Mouse (Mus musculus) forebrain, embryonic 12.5 days (tissue): ENCODE measurements around the gene Prkag2. TPM values are rescaled to one million over a fixed set of nuclear protein-coding genes. Genes with fewer than 3 reads are reported as not detected.
A peak's percentile ranks its signal among the peaks of the same experiment; 100 is the strongest.

Experiments used
- ATAC-seq: fragments of 200-750 bp; cut with Nextera tagmentation; 2 replicates; pipeline ENCODE4 v1.8.0; 2017; ENCODE audit warnings: moderate TSS enrichment; ENCODE audit not compliant: low FRiP score
- H3K27ac ChIP-seq: fragments of 300-500 bp; sonication (generic); 2 replicates; pipeline ENCODE4 v1.5.1; 2016; ENCODE audit warnings: mild to moderate bottlenecking
- H3K27me3 ChIP-seq: fragments of 300-500 bp; sonication (generic); 2 replicates; pipeline ENCODE4 v1.6.1; 2016; ENCODE audit warnings: mild to moderate bottlenecking
- H3K36me3 ChIP-seq: fragments of 300-500 bp; sonication (generic); replicated peaks from 2 replicates; pipeline ENCODE4 v1.6.1; 2016; ENCODE audit warnings: mild to moderate bottlenecking
- H3K4me1 ChIP-seq: fragments of 300-500 bp; sonication (generic); 2 replicates; pipeline ENCODE4 v1.6.1; 2016
- H3K4me2 ChIP-seq: fragments of 300-500 bp; sonication (generic); 2 replicates; pipeline ENCODE4 v1.6.1; 2016; ENCODE audit warnings: mild to moderate bottlenecking, moderate library complexity
- H3K4me3 ChIP-seq: fragments of 300-500 bp; sonication (generic); replicated peaks from 2 replicates; pipeline ENCODE4 v1.5.1; 2016; ENCODE audit warnings: mild to moderate bottlenecking
- H3K9ac ChIP-seq: fragments of 300-500 bp; sonication (generic); 2 replicates; pipeline ENCODE4 v1.6.1; 2016; ENCODE audit warnings: mild to moderate bottlenecking
- H3K9me3 ChIP-seq: fragments of 300-500 bp; sonication (generic); 2 replicates; pipeline ENCODE4 v1.6.1; 2016
- WGBS: fragments of 180-500 bp; shearing (Covaris S2); methylation state at CpG from one replicate; pipeline ENCODE4 v1.1.7; 2016; 5-methylcytosine and 5-hydroxymethylcytosine counted together
- polyA plus RNA-seq: library from polyadenylated mRNA; unstranded; fragments of >200 nt; fragmentation: Nextera tagmentation; extraction: Ambion mirVana; gene quantifications from 2 replicates; pipeline ENCODE4 v1.2.1, GENCODE M21; 2016

The Prkag2 gene
- polyA plus RNA-seq, 1 experiment from 2014 or later: 55.0 TPM

DNA sequence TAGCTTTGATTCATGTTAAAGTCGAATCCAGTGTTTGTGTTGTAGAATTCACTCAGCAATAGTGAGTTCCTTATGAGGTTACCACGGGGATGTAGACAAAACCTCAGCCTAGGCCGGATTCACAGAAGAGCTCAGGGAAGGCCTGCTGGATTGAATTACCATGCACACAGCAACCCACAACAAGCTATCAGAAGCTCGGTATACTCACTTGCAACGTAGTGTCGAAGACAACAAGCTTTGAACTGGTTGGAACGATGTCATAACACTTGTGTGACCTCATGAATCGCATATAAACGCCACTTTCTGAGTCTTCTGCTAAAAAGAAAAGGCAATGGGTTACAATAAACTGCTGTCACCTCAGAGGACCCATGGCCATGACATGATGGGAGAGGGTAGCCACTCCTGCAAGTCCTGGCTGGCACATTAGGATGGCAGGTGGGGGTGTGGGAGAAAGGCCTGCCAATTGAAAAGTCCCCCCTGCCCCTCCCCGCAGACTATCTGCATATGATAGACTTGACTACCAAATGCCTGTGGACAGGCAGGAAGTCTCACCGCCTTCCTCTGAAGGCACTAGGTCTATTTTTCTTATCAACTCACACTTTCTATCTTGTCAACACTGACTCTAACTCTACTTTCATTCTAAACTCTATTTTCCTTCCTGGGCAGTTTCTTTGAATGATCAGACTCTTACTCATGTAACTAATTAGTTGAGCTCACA, 211.4 kb downstream of the Prkag2 start:
- H3K36me3 ChIP-seq: peaks cover 37% of the 10 kb centered on the region
- H3K9me3 ChIP-seq: no peaks in the 10 kb centered on the region
- H3K9ac ChIP-seq: no peak overlapping the region
- WGBS: 91% methylated on average over 11 of the region's 11 CpGs
- H3K27me3 ChIP-seq: no peaks in the 10 kb centered on the region
- no peak overlapping the region for H3K4me2 ChIP-seq
- no peak for ATAC-seq
- H3K4me3 ChIP-seq: no peak overlapping the region
- no peak overlapping the region for H3K27ac ChIP-seq
- no peaks in the 10 kb centered on the region for H3K4me1 ChIP-seq

DNA sequence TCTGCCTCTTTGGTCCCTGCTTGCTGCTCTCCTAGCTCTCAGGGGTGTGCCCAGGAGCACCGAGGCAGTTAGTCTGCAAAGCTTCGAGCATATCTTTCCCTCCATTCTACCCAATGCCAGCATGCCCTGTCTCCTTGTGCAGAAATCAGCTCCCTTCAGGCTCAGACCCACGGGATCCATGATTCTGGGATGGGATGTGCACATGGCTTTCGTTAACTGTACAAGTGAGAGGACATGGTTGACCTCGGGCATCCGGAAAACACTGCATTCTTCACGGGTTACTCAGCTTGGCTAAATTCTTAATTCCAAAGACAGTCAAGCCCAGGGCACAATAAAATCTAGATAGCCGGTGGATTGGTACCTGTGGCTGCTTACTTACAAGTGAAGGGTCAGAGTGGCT, 213.2 kb downstream of the Prkag2 start:
- peaks cover 40% of the 10 kb centered on the region for H3K36me3 ChIP-seq
- H3K4me1 ChIP-seq: no peaks in the 10 kb centered on the region
- no peak overlapping the region for H3K27ac ChIP-seq
- ATAC-seq: no peak
- H3K9me3 ChIP-seq: no peaks in the 10 kb centered on the region
- no peaks in the 10 kb centered on the region for H3K27me3 ChIP-seq
- H3K4me3 ChIP-seq: no peak overlapping the region
- no peak overlapping the region for H3K9ac ChIP-seq
- WGBS: 85% methylated on average over 8 of the region's 8 CpGs
- H3K4me2 ChIP-seq: no peak overlapping the region

DNA sequence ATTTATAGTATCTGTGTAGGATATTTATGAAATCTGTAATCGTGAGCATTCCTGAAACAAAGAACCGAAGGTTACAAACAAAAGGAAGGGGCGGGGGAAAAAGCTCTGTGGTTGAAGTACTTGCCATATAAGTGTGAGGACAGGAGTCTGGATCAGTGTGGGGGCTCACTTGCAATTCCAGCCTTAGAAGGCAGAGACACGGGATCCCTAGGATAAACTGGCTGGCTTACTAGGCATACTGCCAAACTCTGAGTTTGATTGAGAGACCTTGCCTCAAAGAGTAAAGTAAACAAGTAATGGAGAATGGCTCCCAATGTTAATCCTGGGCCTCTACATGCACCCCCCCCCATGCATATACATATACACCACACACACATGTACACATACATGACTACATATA, 221.7 kb downstream of the Prkag2 start:
- ATAC-seq: no peak
- WGBS: 91% methylated on average over 4 of the region's 4 CpGs
- no peak overlapping the region for H3K4me3 ChIP-seq
- H3K27me3 ChIP-seq: no peaks in the 10 kb centered on the region
- H3K9ac ChIP-seq: no peak overlapping the region
- H3K4me2 ChIP-seq: no peak overlapping the region
- H3K27ac ChIP-seq: no peak overlapping the region
- peaks cover 49% of the 10 kb centered on the region for H3K36me3 ChIP-seq
- H3K4me1 ChIP-seq: no peaks in the 10 kb centered on the region
- H3K9me3 ChIP-seq: no peaks in the 10 kb centered on the region

DNA sequence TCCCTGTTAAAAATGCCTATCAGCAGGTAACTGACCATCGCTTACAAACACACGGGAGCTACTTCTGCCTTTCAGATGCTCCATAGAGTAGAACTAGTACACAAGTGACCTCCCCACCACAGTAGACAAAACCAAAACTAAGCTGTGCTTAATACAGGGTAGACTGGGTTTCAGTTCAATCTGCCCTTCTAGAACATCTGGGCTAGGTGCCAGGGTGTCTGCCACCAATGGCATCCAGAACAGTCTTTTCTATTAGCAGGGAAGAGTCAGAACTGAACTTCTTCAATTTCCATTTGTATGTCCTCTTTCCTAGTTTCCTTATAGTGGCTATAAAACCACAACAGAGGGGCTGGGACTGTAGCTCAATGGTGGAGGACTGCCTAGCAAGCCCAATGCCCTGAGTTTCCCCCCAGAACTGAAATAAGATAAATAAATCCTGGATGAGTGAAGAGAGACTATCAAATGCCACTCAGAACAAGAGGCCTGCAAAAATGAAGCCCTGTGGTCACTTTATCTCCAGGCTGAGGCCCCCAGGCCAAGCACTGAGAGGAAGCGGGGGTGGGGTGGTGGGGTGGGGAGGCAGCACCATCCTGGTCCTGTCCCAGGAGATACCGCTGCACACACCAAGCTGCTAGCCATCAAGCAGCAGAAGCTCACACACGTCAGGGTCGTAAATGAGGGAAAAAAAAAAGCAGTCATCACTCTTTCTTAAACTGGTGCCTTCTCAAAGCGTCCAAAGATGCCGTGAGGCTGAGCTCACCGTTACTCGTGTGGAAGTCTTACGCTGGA, 222.4 kb downstream of the Prkag2 start:
- no peak overlapping the region for H3K4me2 ChIP-seq
- no peaks in the 10 kb centered on the region for H3K27me3 ChIP-seq
- peaks cover 47% of the 10 kb centered on the region for H3K36me3 ChIP-seq
- H3K4me1 ChIP-seq: no peaks in the 10 kb centered on the region
- 92% methylated on average over 11 of the region's 11 CpGs for WGBS
- no peak for ATAC-seq
- H3K9me3 ChIP-seq: no peaks in the 10 kb centered on the region
- H3K9ac ChIP-seq: no peak overlapping the region
- H3K4me3 ChIP-seq: no peak overlapping the region
- no peak overlapping the region for H3K27ac ChIP-seq

DNA sequence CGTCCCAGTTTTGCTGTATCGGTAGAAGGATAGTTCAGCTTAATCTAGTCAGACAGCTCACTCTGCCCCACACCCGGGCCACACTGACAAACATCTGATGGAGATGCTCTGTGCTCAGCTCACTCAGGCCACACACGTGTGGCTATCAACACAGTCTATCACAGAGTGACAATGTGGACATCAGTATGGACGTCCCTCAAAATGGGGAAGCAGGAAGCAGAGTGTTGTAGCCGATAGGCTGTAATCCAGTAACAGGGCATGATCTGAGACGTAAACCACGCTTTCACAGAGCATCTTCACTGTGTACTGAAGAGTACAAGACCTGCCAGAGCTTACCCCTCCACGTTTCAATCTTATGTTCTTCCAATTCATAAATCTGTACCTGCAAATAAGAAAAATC, 223.8 kb downstream of the Prkag2 start:
- Histone ChIP-seq H3K9me3 (no peaks in the 10 kb centered on the region), H3K9ac (no peak overlapping the region), H3K36me3 (peaks cover 53% of the 10 kb centered on the region), H3K4me3 (no peak overlapping the region), H3K27me3 (no peaks in the 10 kb centered on the region), H3K27ac (no peak overlapping the region), H3K4me2 (no peak overlapping the region), H3K4me1 (no peaks in the 10 kb centered on the region)
- WGBS: 94% methylated on average over 9 of the region's 9 CpGs
- no peak for ATAC-seq

DNA sequence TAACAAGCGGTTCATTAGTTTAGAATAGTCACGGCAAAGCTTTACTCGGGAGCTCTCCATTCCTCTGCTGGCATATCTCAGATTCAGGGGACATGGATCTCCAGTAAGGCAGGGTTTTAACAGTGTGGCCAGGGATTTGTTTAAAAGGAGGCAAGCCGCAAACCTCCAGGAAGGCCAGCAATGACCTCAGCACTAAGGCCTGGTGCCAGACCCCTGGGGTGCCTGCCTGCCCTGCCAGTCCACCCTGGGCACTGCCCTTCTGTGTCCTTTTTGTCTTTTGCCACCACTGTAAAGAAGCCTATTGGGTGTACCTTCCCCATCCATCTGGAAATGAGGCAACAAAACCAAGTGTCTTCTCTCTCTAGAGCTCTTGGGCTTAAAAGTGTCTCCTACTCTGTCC, 226.3 kb downstream of the Prkag2 start:
- H3K36me3 ChIP-seq: peaks cover 38% of the 10 kb centered on the region
- no peak for ATAC-seq
- no peak overlapping the region for H3K4me3 ChIP-seq
- H3K27ac ChIP-seq: no peak overlapping the region
- peaks cover 4% of the 10 kb centered on the region; the same call in 1 of the 2 replicates for H3K4me1 ChIP-seq
- WGBS: 89% methylated on average over 4 of the region's 4 CpGs
- H3K4me2 ChIP-seq: no peak overlapping the region
- H3K9ac ChIP-seq: no peak overlapping the region
- no peaks in the 10 kb centered on the region for H3K27me3 ChIP-seq
- H3K9me3 ChIP-seq: no peaks in the 10 kb centered on the region

DNA sequence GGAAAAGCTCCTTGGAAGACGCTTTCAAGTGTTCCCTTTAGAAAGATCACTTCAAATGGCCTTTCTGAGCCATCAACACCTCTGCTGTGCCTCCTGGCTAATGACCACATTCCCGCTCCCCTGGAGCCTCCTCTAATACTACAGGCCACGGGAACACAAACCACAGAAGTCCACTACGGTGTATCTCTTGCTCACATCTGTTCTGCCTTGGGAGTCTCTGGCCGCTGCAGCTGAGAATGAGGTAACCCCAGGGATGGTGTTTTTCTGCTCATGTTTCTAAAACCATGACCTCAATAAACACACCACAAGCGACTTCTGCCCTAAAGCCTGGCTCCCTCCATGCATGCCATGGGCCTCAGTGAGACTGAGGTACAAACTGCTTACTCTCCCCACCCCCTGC, 227.2 kb downstream of the Prkag2 start:
- ATAC-seq: no peak
- no peak overlapping the region for H3K4me2 ChIP-seq
- H3K36me3 ChIP-seq: peaks cover 33% of the 10 kb centered on the region
- no peaks in the 10 kb centered on the region for H3K27me3 ChIP-seq
- 79% methylated on average over 6 of the region's 6 CpGs for WGBS
- no peak overlapping the region for H3K4me3 ChIP-seq
- H3K9ac ChIP-seq: no peak overlapping the region
- H3K9me3 ChIP-seq: no peaks in the 10 kb centered on the region
- H3K27ac ChIP-seq: no peak overlapping the region
- peaks cover 4% of the 10 kb centered on the region; the same call in 1 of the 2 replicates for H3K4me1 ChIP-seq

DNA sequence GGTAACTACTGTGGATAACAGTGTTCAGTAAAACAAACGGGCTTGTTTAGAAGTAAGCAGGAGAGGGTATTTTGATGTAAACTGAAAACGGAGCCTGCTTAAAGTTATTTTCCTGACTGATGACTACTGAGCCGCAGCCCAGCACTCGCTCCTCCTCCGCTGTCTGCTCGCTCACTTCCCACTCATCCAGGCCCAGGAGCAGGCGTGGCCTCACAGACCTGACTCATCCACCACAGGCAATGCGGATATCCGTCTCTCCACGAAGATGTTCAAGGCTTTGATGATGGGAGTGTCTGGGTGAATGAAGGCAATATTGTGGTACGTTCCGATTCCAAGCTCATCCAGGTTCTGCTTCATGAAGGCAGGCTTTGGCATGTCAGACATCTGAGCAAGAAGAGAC, 229.2 kb downstream of the Prkag2 start:
- H3K27ac ChIP-seq: no peak overlapping the region
- H3K4me2 ChIP-seq: no peak overlapping the region
- no peaks in the 10 kb centered on the region for H3K9me3 ChIP-seq
- ATAC-seq: no peak
- no peak overlapping the region for H3K4me3 ChIP-seq
- H3K9ac ChIP-seq: no peak overlapping the region
- H3K36me3 ChIP-seq: peaks cover 36% of the 10 kb centered on the region
- whole genome bisulfite sequencing: 93% methylated on average over 12 of the region's 12 CpGs
- H3K27me3 ChIP-seq: no peaks in the 10 kb centered on the region
- peaks cover 4% of the 10 kb centered on the region; the same call in 1 of the 2 replicates for H3K4me1 ChIP-seq

DNA sequence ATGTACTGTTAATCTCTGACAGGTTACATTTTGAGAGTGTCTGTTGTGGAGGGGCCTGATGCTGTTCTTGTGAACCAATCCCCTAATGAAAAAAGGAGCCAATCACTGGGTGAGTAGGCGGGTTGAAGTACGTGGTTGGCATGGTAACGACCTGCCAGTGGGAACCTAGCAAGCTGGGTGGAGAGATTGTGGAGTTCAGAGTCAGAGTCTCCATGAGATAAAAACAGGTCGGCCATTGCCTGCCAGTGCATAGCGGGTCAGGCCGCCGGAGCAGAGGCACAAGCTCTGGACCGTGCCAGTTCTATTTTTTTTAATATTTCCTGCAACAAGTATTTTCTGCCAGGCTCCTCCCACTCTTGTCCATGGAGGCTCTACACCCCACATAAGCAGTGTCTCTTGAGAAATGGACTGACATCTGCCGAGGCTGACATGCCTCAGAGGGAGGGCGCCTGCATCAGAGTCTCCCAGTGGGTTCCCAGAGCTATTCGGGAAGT, 230.6 kb downstream of the Prkag2 start:
- no peak overlapping the region for H3K4me2 ChIP-seq
- no peaks in the 10 kb centered on the region for H3K9me3 ChIP-seq
- ATAC-seq: 0 out of 2 replicates have a peak, but pooled peaks have one; percentile 14
- H3K4me1 ChIP-seq: peaks cover 4% of the 10 kb centered on the region; the same call in 1 of the 2 replicates
- H3K9ac ChIP-seq: no peak overlapping the region
- no peak overlapping the region for H3K27ac ChIP-seq
- WGBS: 73% methylated on average over 11 of the region's 11 CpGs
- H3K27me3 ChIP-seq: no peaks in the 10 kb centered on the region
- H3K36me3 ChIP-seq: peaks cover 30% of the 10 kb centered on the region
- H3K4me3 ChIP-seq: no peak overlapping the region

DNA sequence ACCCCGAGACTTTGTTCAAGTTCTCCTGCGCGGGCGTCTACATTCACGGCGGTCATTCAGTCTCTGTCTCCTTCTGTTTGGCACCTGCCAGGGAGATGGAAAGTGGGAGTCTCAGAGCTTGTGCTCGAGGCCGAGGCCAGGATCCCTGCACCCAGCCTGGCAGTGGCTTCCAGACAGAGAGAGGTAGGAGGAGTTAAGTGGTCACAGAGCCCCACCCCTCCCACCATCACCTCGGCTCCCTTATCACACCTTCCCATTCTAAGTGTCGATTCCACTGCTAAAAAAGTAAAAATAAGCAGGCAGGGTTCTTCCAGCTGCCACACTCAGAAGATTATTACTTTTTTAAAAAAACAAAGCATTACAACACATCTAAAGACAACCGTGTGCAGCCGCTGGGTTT, 236.6 kb downstream of the Prkag2 start:
- H3K4me2 ChIP-seq: no peak overlapping the region
- 89% methylated on average over 12 of the region's 12 CpGs for WGBS

DNA sequence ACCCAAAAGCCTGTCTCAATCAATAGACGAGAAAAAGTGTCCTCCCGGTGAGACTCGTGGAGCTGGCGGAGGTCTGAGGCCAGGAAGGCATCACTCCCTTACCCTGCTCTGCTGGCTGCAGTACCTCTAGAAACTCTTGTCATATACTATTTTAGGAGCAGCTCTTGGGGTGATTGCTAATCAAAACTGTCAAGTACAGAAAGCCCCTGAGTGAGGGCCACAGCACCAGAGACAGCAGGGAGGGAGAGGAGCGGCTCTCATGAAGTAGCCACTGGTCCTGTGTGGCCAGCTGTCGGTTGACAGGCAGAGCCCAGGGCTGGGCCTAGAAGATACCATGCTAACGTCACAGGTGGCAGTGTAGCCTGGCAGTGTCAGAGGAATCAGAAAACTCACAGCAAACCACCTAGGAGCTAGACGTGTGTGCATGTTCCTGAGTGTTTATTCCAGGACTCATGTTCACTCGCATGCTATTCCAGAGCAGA, 239.0 kb downstream of the Prkag2 start:
- ATAC-seq: no peak
- Histone ChIP-seq H3K4me2 (no peak overlapping the region), H3K4me3 (no peak overlapping the region), H3K4me1 (no peaks in the 10 kb centered on the region), H3K36me3 (peaks cover 44% of the 10 kb centered on the region), H3K27ac (no peak overlapping the region), H3K9me3 (no peaks in the 10 kb centered on the region), H3K27me3 (no peaks in the 10 kb centered on the region), H3K9ac (no peak overlapping the region)
- 86% methylated on average over 9 of the region's 9 CpGs for WGBS

More for the DNA sequence above, 236.6 kb downstream of the Prkag2 start:
- H3K4me3 ChIP-seq: no peak overlapping the region
- no peaks in the 10 kb centered on the region for H3K27me3 ChIP-seq
- no peak for ATAC-seq
- no peak overlapping the region for H3K9ac ChIP-seq
- H3K27ac ChIP-seq: no peak overlapping the region
- peaks cover 53% of the 10 kb centered on the region for H3K36me3 ChIP-seq
- H3K9me3 ChIP-seq: no peaks in the 10 kb centered on the region
- H3K4me1 ChIP-seq: no peaks in the 10 kb centered on the region

DNA sequence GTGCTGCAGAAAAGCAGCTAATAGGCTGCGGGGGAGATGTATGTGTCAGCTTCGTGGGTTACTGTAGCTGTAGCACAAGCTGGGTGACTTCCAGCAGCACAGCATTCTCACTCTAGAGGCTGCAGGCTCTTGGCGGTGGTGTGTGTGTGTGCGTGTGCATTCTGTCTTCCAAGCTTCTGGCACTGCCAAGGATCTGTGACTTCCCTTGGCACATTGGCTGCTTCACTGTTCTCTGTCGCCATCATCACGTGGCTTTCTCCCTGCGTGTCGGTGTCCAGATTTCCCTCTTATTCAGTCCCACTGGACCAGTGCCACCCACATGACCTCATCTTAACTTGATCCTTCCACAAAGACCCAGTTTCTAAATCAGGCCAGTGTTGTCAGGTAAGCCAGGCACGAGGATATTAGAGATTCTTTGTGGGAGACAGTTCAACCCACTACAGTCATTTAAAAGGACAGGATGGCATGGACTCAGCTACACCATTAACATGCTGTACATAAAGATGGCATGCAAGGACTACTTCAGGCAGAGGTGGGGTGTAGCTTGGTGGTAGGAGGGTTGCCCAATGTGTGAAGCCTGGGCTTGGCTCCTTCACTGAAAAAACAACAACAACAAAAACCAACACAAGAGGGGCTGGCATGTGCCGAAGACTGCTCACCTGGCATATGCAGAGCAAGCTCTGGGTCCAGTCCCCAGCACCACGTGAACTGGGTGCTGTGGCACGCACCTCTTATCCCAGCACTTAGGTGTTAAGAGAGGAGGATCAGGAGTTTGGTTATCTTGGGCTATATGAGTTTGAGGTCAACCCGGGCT, 239.6 kb downstream of the Prkag2 start:
- 83% methylated on average over 13 of the region's 13 CpGs for WGBS
- no peak for ATAC-seq

More for the DNA sequence above, 239.6 kb downstream of the Prkag2 start:
- Histone ChIP-seq H3K9ac (no peak overlapping the region), H3K9me3 (no peaks in the 10 kb centered on the region), H3K4me2 (no peak overlapping the region), H3K36me3 (peaks cover 39% of the 10 kb centered on the region), H3K27me3 (no peaks in the 10 kb centered on the region), H3K4me3 (no peak overlapping the region), H3K27ac (no peak overlapping the region), H3K4me1 (no peaks in the 10 kb centered on the region)
